Mouse (Mus musculus): Measurements from ENCODE around the gene Ascc3. TPM values are rescaled to one million over a fixed set of nuclear protein-coding genes. Genes with fewer than 3 reads are reported as not detected.

Gene Ascc3
- polyA plus RNA-seq, 1 experiment = 5.6 TPM

GRCm38 (mm10) chr10:50704202-50704601 lies 111.7 kb downstream of the Ascc3 start:
- Histone ChIP-seq H3K36me3 (ENCODE audit: control insufficient read depth, insufficient read depth) (peaks cover 33% of the 10 kb centered on the region), H3K27me3 (ENCODE audit: control insufficient read depth, insufficient read depth, insufficient read length) (no peaks in the 10 kb centered on the region), H3K79me3 (ENCODE audit: low read depth) (no peaks in the 10 kb centered on the region), H3K4me3 (ENCODE audit: insufficient read depth, poor library complexity, severe bottlenecking) (no peak overlapping the region), H3K79me2 (ENCODE audit: control insufficient read depth, insufficient read depth) (no peaks in the 10 kb centered on the region), H3ac (ENCODE audit: control insufficient read depth, insufficient read length, low read depth) (no peak overlapping the region)
- TF ChIP-seq MAX (IDR thresholded peaks at IDR 0.05) (no peak), FOSL1 (IDR thresholded peaks at IDR 0.05; ENCODE audit: insufficient read depth, low read length, poor library complexity, severe bottlenecking) (no peak), CEBPB (IDR thresholded peaks at IDR 0.05; ENCODE audit: low read depth) (no peak), MYOG (IDR thresholded peaks at IDR 0.05; ENCODE audit: control insufficient read depth, extremely low read depth, insufficient read length) (no peak), MYOD1 (IDR thresholded peaks at IDR 0.05; ENCODE audit: control insufficient read depth, insufficient read length, low read depth) (no peak), CTCF (IDR thresholded peaks at IDR 0.05; ENCODE audit: control insufficient read depth, insufficient read depth, insufficient read length) (no peak), USF1 (IDR thresholded peaks at IDR 0.05; ENCODE audit: low read depth) (no peak)

GRCm38 (mm10) chr10:50704898-50705297 lies 112.4 kb downstream of the Ascc3 start:
- no peak overlapping the region for H3K4me3 ChIP-seq (ENCODE audit: insufficient read depth, poor library complexity, severe bottlenecking)
- no peaks in the 10 kb centered on the region for H3K79me2 ChIP-seq (ENCODE audit: control insufficient read depth, insufficient read depth)
- no peaks in the 10 kb centered on the region for H3K27me3 ChIP-seq (ENCODE audit: control insufficient read depth, insufficient read depth, insufficient read length)
- no peaks in the 10 kb centered on the region for H3K79me3 ChIP-seq (ENCODE audit: low read depth)
- TF ChIP-seq USF1 (IDR thresholded peaks at IDR 0.05; ENCODE audit: low read depth) (no peak), MYOG (IDR thresholded peaks at IDR 0.05; ENCODE audit: control insufficient read depth, extremely low read depth, insufficient read length) (no peak), MAX (IDR thresholded peaks at IDR 0.05) (no peak), MYOD1 (IDR thresholded peaks at IDR 0.05; ENCODE audit: control insufficient read depth, insufficient read length, low read depth) (no peak), CTCF (IDR thresholded peaks at IDR 0.05; ENCODE audit: control insufficient read depth, insufficient read depth, insufficient read length) (no peak), FOSL1 (IDR thresholded peaks at IDR 0.05; ENCODE audit: insufficient read depth, low read length, poor library complexity, severe bottlenecking) (no peak), CEBPB (IDR thresholded peaks at IDR 0.05; ENCODE audit: low read depth) (no peak)
- peaks cover 31% of the 10 kb centered on the region for H3K36me3 ChIP-seq (ENCODE audit: control insufficient read depth, insufficient read depth)
- H3ac ChIP-seq (ENCODE audit: control insufficient read depth, insufficient read length, low read depth) = no peak overlapping the region

- H3K4me3 ChIP-seq (ENCODE audit: insufficient read depth, poor library complexity, severe bottlenecking) = no peak overlapping the region
- no peaks in the 10 kb centered on the region for H3K79me2 ChIP-seq (ENCODE audit: control insufficient read depth, insufficient read depth)
- H3ac ChIP-seq (ENCODE audit: control insufficient read depth, insufficient read length, low read depth) = no peak overlapping the region
- H3K27me3 ChIP-seq (ENCODE audit: control insufficient read depth, insufficient read depth, insufficient read length) = no peaks in the 10 kb centered on the region
- no peaks in the 10 kb centered on the region for H3K79me3 ChIP-seq (ENCODE audit: low read depth)
- TF ChIP-seq MYOG (IDR thresholded peaks at IDR 0.05; ENCODE audit: control insufficient read depth, extremely low read depth, insufficient read length) = no peak
- peaks cover 55% of the 10 kb centered on the region for H3K36me3 ChIP-seq (ENCODE audit: control insufficient read depth, insufficient read depth)
These were observed 118.8 kb downstream of the Ascc3 start for GRCm38 (mm10) chr10:50711286-50711685.

GRCm38 (mm10) chr10:50711765-50712164 lies 119.3 kb downstream of the Ascc3 start:
- no peak overlapping the region for H3K4me3 ChIP-seq (ENCODE audit: insufficient read depth, poor library complexity, severe bottlenecking)
- no peaks in the 10 kb centered on the region for H3K79me2 ChIP-seq (ENCODE audit: control insufficient read depth, insufficient read depth)
- H3ac ChIP-seq (ENCODE audit: control insufficient read depth, insufficient read length, low read depth) = no peak overlapping the region
- no peaks in the 10 kb centered on the region for H3K79me3 ChIP-seq (ENCODE audit: low read depth)
- TF ChIP-seq CEBPB (IDR thresholded peaks at IDR 0.05; ENCODE audit: low read depth) = no peak
- no peak for TF ChIP-seq MYOD1 (IDR thresholded peaks at IDR 0.05; ENCODE audit: control insufficient read depth, insufficient read length, low read depth)
- TF ChIP-seq USF1 (IDR thresholded peaks at IDR 0.05; ENCODE audit: low read depth) = no peak
- TF ChIP-seq FOSL1 (IDR thresholded peaks at IDR 0.05; ENCODE audit: insufficient read depth, low read length, poor library complexity, severe bottlenecking) = no peak
- no peak for TF ChIP-seq MYOG (IDR thresholded peaks at IDR 0.05; ENCODE audit: control insufficient read depth, extremely low read depth, insufficient read length)
- TF ChIP-seq MAX (IDR thresholded peaks at IDR 0.05) = no peak
- no peak for TF ChIP-seq CTCF (IDR thresholded peaks at IDR 0.05; ENCODE audit: control insufficient read depth, insufficient read depth, insufficient read length)
- peaks cover 59% of the 10 kb centered on the region for H3K36me3 ChIP-seq (ENCODE audit: control insufficient read depth, insufficient read depth)
- H3K27me3 ChIP-seq (ENCODE audit: control insufficient read depth, insufficient read depth, insufficient read length) = no peaks in the 10 kb centered on the region

GRCm38 (mm10) chr10:50733459-50733858 lies 141.0 kb downstream of the Ascc3 start:
- Histone ChIP-seq H3K36me3 (ENCODE audit: control insufficient read depth, insufficient read depth) (peaks cover 51% of the 10 kb centered on the region), H3K27me3 (ENCODE audit: control insufficient read depth, insufficient read depth, insufficient read length) (no peaks in the 10 kb centered on the region), H3K4me3 (ENCODE audit: insufficient read depth, poor library complexity, severe bottlenecking) (no peak overlapping the region), H3ac (ENCODE audit: control insufficient read depth, insufficient read length, low read depth) (no peak overlapping the region), H3K79me2 (ENCODE audit: control insufficient read depth, insufficient read depth) (no peaks in the 10 kb centered on the region), H3K79me3 (ENCODE audit: low read depth) (no peaks in the 10 kb centered on the region)
- TF ChIP-seq MYOD1 (IDR thresholded peaks at IDR 0.05; ENCODE audit: control insufficient read depth, insufficient read length, low read depth) (no peak), MYOG (IDR thresholded peaks at IDR 0.05; ENCODE audit: control insufficient read depth, extremely low read depth, insufficient read length) (no peak), USF1 (IDR thresholded peaks at IDR 0.05; ENCODE audit: low read depth) (no peak), MAX (IDR thresholded peaks at IDR 0.05) (no peak), FOSL1 (IDR thresholded peaks at IDR 0.05; ENCODE audit: insufficient read depth, low read length, poor library complexity, severe bottlenecking) (no peak), CTCF (IDR thresholded peaks at IDR 0.05; ENCODE audit: control insufficient read depth, insufficient read depth, insufficient read length) (no peak)

GRCm38 (mm10) chr10:50762069-50762468 lies 169.6 kb downstream of the Ascc3 start:
- Histone ChIP-seq H3K27me3 (ENCODE audit: control insufficient read depth, insufficient read depth, insufficient read length) (no peaks in the 10 kb centered on the region), H3K36me3 (ENCODE audit: control insufficient read depth, insufficient read depth) (no peaks in the 10 kb centered on the region), H3ac (ENCODE audit: control insufficient read depth, insufficient read length, low read depth) (no peak overlapping the region), H3K79me2 (ENCODE audit: control insufficient read depth, insufficient read depth) (no peaks in the 10 kb centered on the region), H3K4me3 (ENCODE audit: insufficient read depth, poor library complexity, severe bottlenecking) (no peak overlapping the region), H3K79me3 (ENCODE audit: low read depth) (no peaks in the 10 kb centered on the region)
- TF ChIP-seq FOSL1 (IDR thresholded peaks at IDR 0.05; ENCODE audit: insufficient read depth, low read length, poor library complexity, severe bottlenecking) (no peak), USF1 (IDR thresholded peaks at IDR 0.05; ENCODE audit: low read depth) (no peak), CTCF (IDR thresholded peaks at IDR 0.05; ENCODE audit: control insufficient read depth, insufficient read depth, insufficient read length) (no peak), MYOG (IDR thresholded peaks at IDR 0.05; ENCODE audit: control insufficient read depth, extremely low read depth, insufficient read length) (no peak), CEBPB (IDR thresholded peaks at IDR 0.05; ENCODE audit: low read depth) (no peak), MYOD1 (IDR thresholded peaks at IDR 0.05; ENCODE audit: control insufficient read depth, insufficient read length, low read depth) (no peak), MAX (IDR thresholded peaks at IDR 0.05) (no peak)
